Mouse (Mus musculus): Measurements from ENCODE around the gene Sertad2. TPM values are rescaled to one million over a fixed set of nuclear protein-coding genes. Genes with fewer than 3 reads are reported as not detected.

The Sertad2 gene
- polyA plus RNA-seq, 1 experiment from 2014 or later: 40.5 TPM

DNA sequence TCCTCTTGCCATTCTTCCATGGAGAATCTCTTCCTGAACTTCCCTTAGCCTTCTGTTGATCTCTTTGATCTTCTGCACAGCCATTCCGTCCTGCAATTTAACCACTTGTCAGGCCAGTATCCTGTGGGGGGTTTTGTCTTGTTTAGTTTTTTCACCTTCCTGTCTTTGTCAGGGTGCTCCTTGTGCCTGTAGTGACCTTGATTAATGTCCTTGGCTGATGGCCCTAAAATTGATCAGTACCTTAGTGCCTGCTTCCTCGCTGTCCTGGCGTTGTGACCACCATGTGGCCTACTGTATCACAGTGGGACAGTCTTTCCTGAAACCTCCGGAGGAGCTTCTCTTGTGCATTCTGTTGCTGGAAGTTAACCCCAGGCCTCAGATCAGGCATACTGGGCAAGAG lies 70.2 kb downstream of the Sertad2 start:
- Histone ChIP-seq H3K4me1 (peaks cover 7% of the 10 kb centered on the region), H3K9ac (no peak overlapping the region), H3K36me3 (no peaks in the 10 kb centered on the region), H3K4me3 (no peak overlapping the region), H3K27me3 (no peaks in the 10 kb centered on the region), H3K4me2 (no peak overlapping the region), H3K27ac (no peak overlapping the region), H3K9me3 (no peaks in the 10 kb centered on the region)
- WGBS: 84% methylated on average over 4 of the region's 4 CpGs
- no peak for ATAC-seq (ENCODE audit: insufficient number of reproducible peaks, insufficient read depth, low FRiP score, low TSS enrichment, low read depth)

DNA sequence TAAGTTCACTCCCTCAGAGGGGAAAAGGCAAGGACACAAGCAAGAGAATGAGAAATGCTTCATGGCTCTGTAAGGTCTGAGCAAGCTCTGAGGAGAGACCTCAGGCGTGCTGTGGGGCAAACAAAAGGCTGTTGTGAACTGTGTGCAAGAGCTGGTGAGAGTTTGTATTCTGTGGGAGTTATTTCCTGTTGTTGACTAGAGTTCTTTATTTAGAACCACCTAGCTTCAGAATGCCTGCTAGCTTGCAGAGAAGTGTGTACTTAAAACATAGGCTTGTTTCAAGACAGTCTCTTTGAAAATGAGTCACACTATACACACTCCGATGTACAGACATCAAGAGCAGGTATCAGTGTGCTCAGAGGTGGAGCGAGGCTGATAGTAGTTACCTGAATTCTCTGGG lies 73.0 kb downstream of the Sertad2 start:
- no peak overlapping the region for H3K9ac ChIP-seq
- peak overlapping the region; percentile 17; the same call in 1 of the 2 replicates for H3K27ac ChIP-seq
- H3K9me3 ChIP-seq: no peaks in the 10 kb centered on the region

DNA sequence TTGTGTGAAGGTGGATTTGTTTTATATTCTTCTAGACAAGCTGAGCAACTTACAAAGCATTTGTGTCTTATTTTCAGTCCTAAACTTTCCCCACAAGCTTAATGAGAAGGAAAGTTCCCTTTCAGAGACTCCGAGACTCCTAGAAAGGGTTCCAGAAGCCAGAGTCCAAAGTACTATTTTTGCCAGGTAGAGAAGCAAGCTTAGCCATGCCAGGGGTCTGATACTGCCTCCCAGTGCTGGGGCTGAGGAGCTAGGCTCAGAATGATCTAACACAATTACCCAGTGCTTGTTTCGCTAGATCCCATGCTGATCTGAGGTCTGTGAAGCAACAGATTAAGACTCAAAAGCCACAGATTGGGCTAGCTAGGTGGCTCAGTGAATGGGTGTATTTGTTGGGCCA lies 84.1 kb downstream of the Sertad2 start:
- Histone ChIP-seq H3K9me3 (no peaks in the 10 kb centered on the region), H3K4me1 (no peaks in the 10 kb centered on the region), H3K4me3 (no peak overlapping the region), H3K4me2 (no peak overlapping the region), H3K27ac (no peak overlapping the region), H3K27me3 (no peaks in the 10 kb centered on the region), H3K9ac (no peak overlapping the region), H3K36me3 (no peaks in the 10 kb centered on the region)
- WGBS: 84% methylated on average over 2 of the region's 2 CpGs
- no peak for ATAC-seq (ENCODE audit: insufficient number of reproducible peaks, insufficient read depth, low FRiP score, low TSS enrichment, low read depth)

More for the DNA sequence above, 73.0 kb downstream of the Sertad2 start:
- Histone ChIP-seq H3K36me3 (0 out of 2 replicates have a peak, but pooled peaks cover 6% of the 10 kb centered on the region), H3K27me3 (no peaks in the 10 kb centered on the region), H3K4me3 (no peak overlapping the region), H3K4me2 (no peak overlapping the region), H3K4me1 (peaks cover 7% of the 10 kb centered on the region)
- no peak for ATAC-seq (ENCODE audit: insufficient number of reproducible peaks, insufficient read depth, low FRiP score, low TSS enrichment, low read depth)
- WGBS: 57% methylated on average over 3 of the region's 3 CpGs

DNA sequence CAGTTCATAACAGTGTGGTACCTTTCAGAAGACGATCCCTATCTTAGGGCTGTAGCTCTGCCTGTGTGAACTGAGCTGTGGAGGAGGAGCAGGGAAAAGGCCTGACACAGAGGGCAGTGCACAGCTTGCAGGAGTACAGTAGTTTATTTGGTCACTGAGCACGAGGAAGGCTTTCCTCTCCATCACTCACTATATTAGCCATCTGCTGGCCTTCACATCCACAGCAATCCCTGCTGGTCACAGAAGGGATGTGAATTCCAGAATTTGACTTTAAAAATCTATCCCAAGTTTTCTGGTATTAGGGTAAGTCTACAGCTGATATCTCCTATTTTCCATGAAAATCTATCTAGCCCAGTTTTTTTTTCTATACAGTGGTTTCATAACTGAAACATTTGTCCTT lies 85.2 kb downstream of the Sertad2 start:
- H3K36me3 ChIP-seq: no peaks in the 10 kb centered on the region
- H3K4me1 ChIP-seq: peaks cover 5% of the 10 kb centered on the region
- H3K9ac ChIP-seq: no peak overlapping the region
- no peak for ATAC-seq (ENCODE audit: insufficient number of reproducible peaks, insufficient read depth, low FRiP score, low TSS enrichment, low read depth)
- no peaks in the 10 kb centered on the region for H3K9me3 ChIP-seq
- WGBS: 47% methylated on average over 2 of the region's 2 CpGs
- no peak overlapping the region for H3K27ac ChIP-seq
- no peaks in the 10 kb centered on the region for H3K27me3 ChIP-seq
- no peak overlapping the region for H3K4me2 ChIP-seq
- H3K4me3 ChIP-seq: no peak overlapping the region

DNA sequence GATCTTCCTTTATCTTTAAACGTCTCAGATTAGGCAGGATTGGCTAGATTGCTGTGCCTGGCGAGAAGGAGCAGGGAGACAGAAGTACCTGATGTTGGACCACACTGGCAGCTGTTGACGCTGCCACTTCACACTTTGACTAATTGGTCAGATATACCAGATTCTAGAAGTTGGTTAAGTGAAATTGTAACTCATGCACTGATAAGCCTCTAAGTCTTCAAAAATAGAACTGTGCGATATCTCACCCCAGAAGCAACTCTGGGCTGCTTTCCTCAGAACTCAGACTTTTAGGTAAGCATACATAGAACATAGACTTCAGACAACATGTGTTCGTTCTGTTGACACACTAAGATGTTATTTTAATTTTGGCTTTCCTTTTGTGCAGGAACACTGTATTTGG lies 86.6 kb downstream of the Sertad2 start:
- Histone ChIP-seq H3K27ac (no peak overlapping the region), H3K9ac (no peak overlapping the region), H3K4me3 (no peak overlapping the region), H3K4me2 (no peak overlapping the region), H3K27me3 (no peaks in the 10 kb centered on the region), H3K36me3 (no peaks in the 10 kb centered on the region), H3K9me3 (no peaks in the 10 kb centered on the region), H3K4me1 (peaks cover 15% of the 10 kb centered on the region)
- ATAC-seq (ENCODE audit: insufficient number of reproducible peaks, insufficient read depth, low FRiP score, low TSS enrichment, low read depth): no peak
- WGBS: 91% methylated on average over 5 of the region's 5 CpGs

DNA sequence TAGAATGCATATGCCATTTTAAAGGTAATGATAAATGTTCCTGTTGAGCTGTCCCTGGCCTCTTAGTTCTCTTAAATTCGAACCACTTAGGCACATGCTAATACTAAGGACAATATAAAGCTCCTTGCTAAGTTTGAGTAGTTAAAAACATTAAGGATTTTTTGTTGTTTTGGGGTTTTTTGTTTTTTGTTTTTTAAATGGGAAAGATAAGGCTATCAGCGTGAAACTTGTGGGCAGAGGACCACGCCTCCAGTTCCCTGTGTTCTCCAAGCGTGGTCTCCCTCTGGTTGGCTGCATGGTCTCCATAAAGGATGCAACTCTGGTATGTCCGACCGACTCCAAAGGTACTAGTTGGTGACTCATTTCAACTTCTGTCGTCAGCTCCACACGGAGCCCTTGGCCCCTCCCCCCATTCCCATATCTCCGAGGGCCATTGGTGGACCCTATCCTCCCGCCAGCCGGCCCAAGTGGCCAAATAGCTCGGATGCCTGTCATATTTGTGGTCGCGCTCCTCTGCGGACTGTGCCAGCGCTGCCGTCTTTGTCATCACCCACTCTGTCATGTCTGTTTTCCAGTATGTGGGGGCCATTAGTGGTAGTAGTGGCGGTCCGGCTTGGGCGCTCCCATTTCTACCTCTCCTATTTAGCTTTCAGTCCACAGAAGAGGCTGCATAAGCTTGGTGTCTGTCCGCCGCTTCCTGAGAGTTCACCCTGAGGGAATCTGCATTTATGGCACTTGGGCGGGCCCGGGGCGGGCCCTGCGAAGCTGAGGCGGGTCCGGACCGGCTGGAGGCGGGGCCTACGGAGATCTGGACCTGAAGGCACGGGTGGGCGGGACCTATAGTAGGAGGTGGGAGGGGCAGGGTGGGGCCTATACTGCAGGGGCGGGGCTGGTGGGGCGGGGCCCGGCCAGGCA lies 88.2 kb downstream of the Sertad2 start:
- peak overlapping the region; percentile 84 for H3K4me3 ChIP-seq
- H3K4me1 ChIP-seq: peaks cover 29% of the 10 kb centered on the region
- H3K9me3 ChIP-seq: no peaks in the 10 kb centered on the region
- peak overlapping the region; percentile 97 for H3K27ac ChIP-seq
- H3K9ac ChIP-seq: peak overlapping the region; percentile 93
- WGBS: 3% methylated on average over 35 of the region's 36 CpGs
- H3K4me2 ChIP-seq: peak overlapping the region; percentile 76
- no peaks in the 10 kb centered on the region for H3K36me3 ChIP-seq
- peak; percentile 86 for ATAC-seq (ENCODE audit: insufficient number of reproducible peaks, insufficient read depth, low FRiP score, low TSS enrichment, low read depth)
- H3K27me3 ChIP-seq: no peaks in the 10 kb centered on the region

DNA sequence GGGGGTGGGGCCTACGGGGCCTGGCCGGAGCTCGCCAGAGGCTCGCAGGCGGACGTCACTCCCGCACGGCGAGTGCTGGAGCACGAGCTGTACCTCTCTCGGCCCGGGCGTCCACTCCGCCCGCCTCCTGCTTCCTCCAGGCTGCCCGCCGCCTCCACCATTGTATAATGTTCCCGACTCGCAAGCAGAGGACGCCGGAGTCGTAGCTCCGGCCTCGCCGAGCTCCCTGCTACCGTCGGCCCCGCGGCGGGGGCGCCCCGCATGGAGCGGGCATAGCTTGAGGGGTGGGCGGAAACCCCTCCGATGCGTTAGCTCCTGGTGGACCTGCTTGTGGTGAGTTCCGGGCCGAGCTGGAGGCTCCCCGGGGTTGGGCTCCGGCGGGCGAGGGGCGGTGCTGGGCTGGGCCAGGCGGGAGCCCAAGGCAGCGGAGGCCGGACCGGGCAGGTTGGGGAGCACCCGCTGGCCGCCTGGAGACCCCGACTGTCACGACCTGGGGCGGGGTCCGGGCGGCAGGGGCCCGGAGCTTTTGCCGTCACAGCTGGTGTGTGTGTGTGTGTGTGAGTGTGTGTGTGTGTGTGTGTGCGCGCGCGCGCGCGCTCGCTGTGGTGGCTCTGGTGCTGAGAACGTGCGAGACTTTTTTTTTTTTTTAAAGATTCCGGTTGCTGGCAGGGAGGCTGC lies 89.0 kb downstream of the Sertad2 start:
- Histone ChIP-seq H3K4me3 (peak overlapping the region; percentile 84), H3K4me1 (peaks cover 32% of the 10 kb centered on the region), H3K27ac (peak overlapping the region; percentile 97), H3K4me2 (peak overlapping the region; percentile 76), H3K9me3 (no peaks in the 10 kb centered on the region), H3K9ac (peak overlapping the region; percentile 93), H3K27me3 (no peaks in the 10 kb centered on the region), H3K36me3 (no peaks in the 10 kb centered on the region)
- WGBS: 0% methylated on average over 61 of the region's 67 CpGs
- ATAC-seq (ENCODE audit: insufficient number of reproducible peaks, insufficient read depth, low FRiP score, low TSS enrichment, low read depth): peak; percentile 90

DNA sequence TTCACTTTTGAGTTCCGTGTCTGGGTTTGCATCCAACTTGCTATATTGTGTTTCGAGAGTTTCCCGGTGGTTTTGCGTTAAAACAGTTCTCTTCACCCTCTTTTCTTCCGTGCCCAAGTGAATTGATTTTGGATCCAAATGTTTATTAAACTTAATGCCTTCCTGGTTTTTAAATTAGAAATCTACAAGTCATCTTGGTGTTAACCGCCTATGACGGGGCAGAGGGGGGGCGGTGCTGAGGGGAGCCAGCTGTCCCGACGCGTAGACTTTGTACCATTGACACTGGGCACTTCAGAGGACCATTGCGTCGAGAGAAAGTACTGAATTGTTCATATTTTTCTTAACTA lies 89.5 kb downstream of the Sertad2 start:
- no peak for ATAC-seq (ENCODE audit: insufficient number of reproducible peaks, insufficient read depth, low FRiP score, low TSS enrichment, low read depth)
- no peaks in the 10 kb centered on the region for H3K27me3 ChIP-seq
- peak overlapping the region; percentile 84 for H3K4me3 ChIP-seq
- H3K27ac ChIP-seq: peak overlapping the region; percentile 97
- peaks cover 32% of the 10 kb centered on the region for H3K4me1 ChIP-seq
- 0% methylated on average over 13 of the region's 13 CpGs for whole genome bisulfite sequencing
- H3K4me2 ChIP-seq: peak overlapping the region; percentile 76
- H3K9ac ChIP-seq: peak overlapping the region; percentile 93
- H3K9me3 ChIP-seq: no peaks in the 10 kb centered on the region
- no peaks in the 10 kb centered on the region for H3K36me3 ChIP-seq

DNA sequence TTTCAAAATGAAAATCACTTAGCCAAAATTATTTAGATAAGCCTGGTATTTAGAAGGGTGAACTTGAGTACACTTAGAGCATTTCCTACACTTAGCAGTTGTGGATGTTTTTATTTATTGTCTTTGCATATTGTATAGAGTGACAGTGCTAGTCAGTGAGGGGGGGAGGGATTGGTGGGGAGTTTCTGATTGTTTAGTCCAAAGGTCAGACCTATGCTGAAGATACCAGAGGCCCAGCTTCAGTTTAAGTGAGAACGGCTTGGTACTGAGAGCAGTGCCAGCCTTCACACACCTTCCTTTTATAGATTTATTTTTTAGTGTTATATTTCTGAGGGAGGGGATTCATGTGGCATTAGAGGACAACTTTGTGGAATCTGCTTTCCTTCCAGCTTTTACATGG lies 91.5 kb downstream of the Sertad2 start:
- 75% methylated on average over 1 of the region's 1 CpGs for WGBS
- no peak for ATAC-seq (ENCODE audit: insufficient number of reproducible peaks, insufficient read depth, low FRiP score, low TSS enrichment, low read depth)

DNA sequence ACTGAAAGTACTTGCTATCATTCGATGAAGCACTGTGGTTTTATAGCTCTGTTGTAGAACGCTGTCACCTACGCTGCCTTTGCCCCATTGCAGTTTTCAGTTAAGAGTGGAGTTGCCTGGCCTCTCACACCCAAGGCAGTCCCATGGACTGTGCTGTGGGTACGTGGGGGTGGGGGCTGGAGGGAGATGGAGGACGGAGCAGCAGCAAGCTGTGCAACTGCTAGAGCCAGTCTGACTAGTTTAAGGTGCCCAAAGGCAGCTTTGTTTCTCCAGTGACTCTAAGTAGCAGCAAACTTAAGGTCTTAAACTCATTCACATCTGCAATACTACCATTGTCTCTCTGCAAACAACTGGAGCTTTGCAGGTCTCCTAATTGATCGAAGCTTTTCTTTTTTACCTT lies 92.6 kb downstream of the Sertad2 start:
- peak overlapping the region; percentile 78 for H3K27ac ChIP-seq
- no peaks in the 10 kb centered on the region for H3K27me3 ChIP-seq
- WGBS: 22% methylated on average over 6 of the region's 6 CpGs
- peak overlapping the region; percentile 41 for H3K4me2 ChIP-seq
- H3K4me1 ChIP-seq: peaks cover 53% of the 10 kb centered on the region
- no peak for ATAC-seq (ENCODE audit: insufficient number of reproducible peaks, insufficient read depth, low FRiP score, low TSS enrichment, low read depth)
- no peaks in the 10 kb centered on the region for H3K9me3 ChIP-seq
- no peaks in the 10 kb centered on the region for H3K36me3 ChIP-seq
- peak overlapping the region; percentile 55; the same call in 1 of the 2 replicates for H3K9ac ChIP-seq
- no peak overlapping the region for H3K4me3 ChIP-seq

More for the DNA sequence above, 91.5 kb downstream of the Sertad2 start:
- Histone ChIP-seq H3K9me3 (no peaks in the 10 kb centered on the region), H3K9ac (no peak overlapping the region), H3K27ac (no peak overlapping the region), H3K4me3 (no peak overlapping the region), H3K27me3 (no peaks in the 10 kb centered on the region), H3K4me1 (peaks cover 42% of the 10 kb centered on the region), H3K36me3 (no peaks in the 10 kb centered on the region), H3K4me2 (no peak overlapping the region)

DNA sequence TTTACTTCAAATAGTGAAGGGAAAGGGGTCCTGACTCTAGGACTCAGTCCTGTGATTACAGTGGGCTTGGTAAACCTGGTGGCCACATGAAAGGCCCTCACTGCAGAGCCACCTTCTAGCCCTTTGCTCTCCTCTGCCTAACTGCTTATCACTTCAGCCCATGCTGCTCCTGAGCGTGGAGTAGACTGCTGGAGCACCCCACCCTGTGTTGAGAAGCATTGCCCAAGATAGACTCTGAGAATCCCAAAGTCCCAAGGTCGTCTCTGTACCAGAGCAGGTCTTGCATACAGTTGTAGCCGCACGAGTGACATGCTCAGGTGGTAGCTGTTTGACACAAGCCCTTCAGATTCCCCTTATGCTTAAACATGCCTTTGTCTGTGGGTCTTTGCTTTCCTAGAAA lies 93.1 kb downstream of the Sertad2 start:
- Histone ChIP-seq H3K27ac (peak overlapping the region; percentile 78), H3K9ac (no peak overlapping the region; the same call in 1 of the 2 replicates), H3K4me2 (peak overlapping the region; percentile 41), H3K4me1 (peaks cover 57% of the 10 kb centered on the region), H3K9me3 (no peaks in the 10 kb centered on the region), H3K36me3 (no peaks in the 10 kb centered on the region), H3K4me3 (no peak overlapping the region), H3K27me3 (no peaks in the 10 kb centered on the region)
- no peak for ATAC-seq (ENCODE audit: insufficient number of reproducible peaks, insufficient read depth, low FRiP score, low TSS enrichment, low read depth)
- 53% methylated on average over 4 of the region's 4 CpGs for WGBS

DNA sequence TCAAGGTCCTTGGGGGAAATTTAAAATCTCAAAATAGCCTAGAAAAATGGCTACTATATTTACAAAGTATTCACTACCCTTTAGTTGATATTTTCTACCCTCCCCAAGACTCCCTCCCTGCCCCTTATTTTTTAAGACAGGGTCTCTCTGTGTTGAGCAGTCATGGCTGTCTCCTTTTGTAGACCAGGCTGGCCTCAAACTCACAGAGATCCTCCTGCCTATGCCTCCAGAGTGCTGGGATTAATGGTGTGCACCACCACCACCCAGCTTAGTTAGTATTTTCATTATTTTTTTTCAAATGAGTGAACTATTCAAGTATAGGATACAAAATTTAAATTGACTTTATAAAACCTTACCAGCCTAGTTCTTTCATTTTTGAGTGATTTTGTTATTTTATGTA lies 94.0 kb downstream of the Sertad2 start:
- H3K4me3 ChIP-seq: no peak overlapping the region
- no peak for ATAC-seq (ENCODE audit: insufficient number of reproducible peaks, insufficient read depth, low FRiP score, low TSS enrichment, low read depth)
- H3K27me3 ChIP-seq: no peaks in the 10 kb centered on the region
- no peaks in the 10 kb centered on the region for H3K36me3 ChIP-seq
- no peak overlapping the region for H3K4me2 ChIP-seq
- H3K4me1 ChIP-seq: peaks cover 63% of the 10 kb centered on the region
- H3K9me3 ChIP-seq: no peaks in the 10 kb centered on the region
- no peak overlapping the region for H3K9ac ChIP-seq
- H3K27ac ChIP-seq: no peak overlapping the region
